Mouse (Mus musculus): ENCODE measurements around the gene Ccl27b.
"Not testable (repeated sequence)": the region's sequence is repeated elsewhere in the genome, so short reads cannot be mapped to it uniquely, and the experiment has no call there.

Gene Ccl27b

DNA sequence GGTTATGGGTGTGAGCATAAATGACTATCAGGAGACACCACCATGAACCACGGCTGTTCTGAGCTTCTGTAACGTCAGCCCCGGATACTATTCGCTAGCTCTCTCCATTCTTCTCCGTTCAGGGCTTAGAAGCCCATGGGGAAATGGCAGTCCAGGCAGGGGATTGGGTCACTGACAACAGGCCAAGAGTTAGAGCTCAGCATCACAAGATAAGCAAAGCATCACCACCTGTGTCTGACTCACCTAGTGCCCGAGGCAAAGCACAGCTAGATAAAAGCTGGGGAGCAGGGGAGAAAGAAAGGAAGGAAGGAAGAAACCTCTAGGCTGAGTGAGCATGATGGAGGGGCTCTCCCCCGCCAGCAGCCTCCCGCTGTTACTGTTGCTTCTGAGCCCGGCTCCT is at the start of gene Ccl27b:
TSS of gene Ccl27b (plus strand) at position 301 of the 400 bp plus-strand sequence.
- not testable (repeated sequence) for DNase-seq (ENCODE audit: low spot score)

DNA sequence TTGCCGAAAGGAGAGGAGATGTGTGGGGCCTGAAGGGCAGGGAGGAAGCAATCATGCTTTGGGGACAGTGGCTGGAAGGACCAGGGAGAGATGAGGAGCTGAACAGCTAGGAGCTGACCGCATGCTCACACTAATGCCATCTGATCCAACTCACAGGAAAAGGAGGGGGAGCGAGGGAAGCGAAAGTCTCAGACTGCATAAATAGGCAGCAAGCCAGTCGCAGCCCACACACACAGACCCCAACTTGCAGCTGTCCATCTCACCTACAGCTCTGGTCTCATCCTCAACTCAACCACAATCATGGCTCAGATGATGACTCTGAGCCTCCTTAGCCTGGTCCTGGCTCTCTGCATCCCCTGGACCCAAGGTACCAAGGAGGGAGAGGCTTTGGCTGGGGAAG is 43.2 kb upstream of the Ccl27b start, which contains the start of gene Gm10591:
TSS of gene Gm10591 (plus strand) at position 301 of the 400 bp plus-strand sequence.
- not testable (repeated sequence) for DNase-seq (ENCODE audit: low spot score)

DNA sequence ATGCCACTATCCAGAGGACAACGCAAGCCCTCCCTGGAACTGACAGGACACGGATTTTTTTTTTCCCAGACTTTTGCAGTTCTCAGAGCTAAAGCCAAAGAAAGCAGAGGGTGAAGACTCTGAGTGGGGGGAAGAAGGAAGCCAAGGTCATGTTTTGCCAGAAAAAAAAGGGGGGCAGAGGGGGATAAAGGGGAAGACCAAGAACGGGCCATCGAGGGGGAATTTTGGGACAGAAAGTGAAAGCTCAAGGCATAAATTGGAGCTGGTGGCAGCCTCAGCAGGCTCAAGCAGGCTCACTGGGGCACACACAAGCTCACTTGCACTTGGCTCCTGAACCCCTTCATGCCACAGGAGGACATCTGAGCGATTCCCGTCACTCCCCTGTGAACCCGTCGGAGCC is 25.6 kb upstream of the Ccl27b start, which contains the start of gene Gm2564:
TSS of gene Gm2564 (plus strand) at position 301 of the 400 bp plus-strand sequence.
- DNase-seq (ENCODE audit: low spot score) = not testable (repeated sequence)

DNA sequence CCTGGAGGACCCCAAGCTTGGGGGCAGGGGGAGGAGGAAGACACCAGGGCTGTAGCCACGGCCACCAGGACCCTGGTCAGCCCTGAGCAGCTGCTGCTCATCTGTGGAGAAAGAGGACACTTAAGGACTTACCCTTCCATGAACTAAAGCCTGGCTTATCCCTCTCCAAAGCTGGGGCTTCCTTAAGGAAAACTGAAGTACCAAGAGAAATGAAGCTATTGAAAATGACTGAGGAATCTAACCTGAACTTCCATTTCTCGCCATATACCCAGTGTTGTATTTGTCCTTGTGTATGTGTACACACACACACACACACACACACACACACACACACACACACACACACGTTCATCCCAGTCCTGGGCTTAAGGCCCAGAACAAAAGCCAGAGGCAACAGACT is 6.7 kb downstream of the Ccl27b start, which contains the start of gene Il11ra2:
TSS of gene Il11ra2 (minus strand) at position 101 of the 400 bp plus-strand sequence.
- not testable (repeated sequence) for DNase-seq (ENCODE audit: low spot score)

DNA sequence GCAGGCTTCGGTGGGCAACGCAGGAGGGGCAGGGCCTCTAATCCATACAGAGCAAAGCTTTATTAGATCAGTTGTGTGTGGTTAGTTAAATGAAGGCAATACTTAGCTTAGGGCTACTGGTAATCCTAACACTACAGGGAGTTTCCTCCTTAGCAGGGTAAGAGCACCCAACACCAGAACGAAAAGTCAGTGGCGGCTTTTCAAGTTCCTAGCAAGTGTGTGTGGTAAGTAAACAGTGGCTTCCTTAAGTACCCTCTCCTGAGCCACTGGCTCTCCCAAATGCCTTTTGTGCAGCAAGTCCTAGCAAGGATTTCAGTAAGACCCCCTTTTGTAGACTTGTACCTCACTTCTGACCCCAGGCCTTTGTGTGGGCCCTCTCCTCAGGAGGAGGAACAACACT is 20.4 kb downstream of the Ccl27b start:
- not testable (repeated sequence) for DNase-seq (ENCODE audit: low spot score)

DNA sequence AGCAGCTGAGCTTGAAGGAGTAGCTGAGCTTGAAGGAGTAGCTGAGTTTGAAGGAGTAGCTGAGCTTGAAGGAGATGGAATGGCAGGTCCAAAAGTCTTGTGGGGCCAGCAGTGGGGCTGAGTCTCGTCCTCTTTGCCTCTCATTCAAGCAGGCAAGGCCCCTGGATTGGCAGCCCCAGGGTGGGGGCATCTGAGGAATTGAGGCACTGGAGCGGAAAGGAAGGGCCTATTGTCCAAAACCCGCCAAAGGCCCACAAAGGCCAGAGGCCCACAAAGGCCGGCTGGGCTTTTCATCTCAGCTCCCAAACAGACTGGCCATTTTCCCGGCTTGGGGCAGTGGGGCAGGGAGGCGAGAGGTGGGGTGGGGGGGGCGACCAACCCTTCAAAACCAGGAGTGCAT is 24.3 kb downstream of the Ccl27b start:
- not testable (repeated sequence) for DNase-seq (ENCODE audit: low spot score)

DNA sequence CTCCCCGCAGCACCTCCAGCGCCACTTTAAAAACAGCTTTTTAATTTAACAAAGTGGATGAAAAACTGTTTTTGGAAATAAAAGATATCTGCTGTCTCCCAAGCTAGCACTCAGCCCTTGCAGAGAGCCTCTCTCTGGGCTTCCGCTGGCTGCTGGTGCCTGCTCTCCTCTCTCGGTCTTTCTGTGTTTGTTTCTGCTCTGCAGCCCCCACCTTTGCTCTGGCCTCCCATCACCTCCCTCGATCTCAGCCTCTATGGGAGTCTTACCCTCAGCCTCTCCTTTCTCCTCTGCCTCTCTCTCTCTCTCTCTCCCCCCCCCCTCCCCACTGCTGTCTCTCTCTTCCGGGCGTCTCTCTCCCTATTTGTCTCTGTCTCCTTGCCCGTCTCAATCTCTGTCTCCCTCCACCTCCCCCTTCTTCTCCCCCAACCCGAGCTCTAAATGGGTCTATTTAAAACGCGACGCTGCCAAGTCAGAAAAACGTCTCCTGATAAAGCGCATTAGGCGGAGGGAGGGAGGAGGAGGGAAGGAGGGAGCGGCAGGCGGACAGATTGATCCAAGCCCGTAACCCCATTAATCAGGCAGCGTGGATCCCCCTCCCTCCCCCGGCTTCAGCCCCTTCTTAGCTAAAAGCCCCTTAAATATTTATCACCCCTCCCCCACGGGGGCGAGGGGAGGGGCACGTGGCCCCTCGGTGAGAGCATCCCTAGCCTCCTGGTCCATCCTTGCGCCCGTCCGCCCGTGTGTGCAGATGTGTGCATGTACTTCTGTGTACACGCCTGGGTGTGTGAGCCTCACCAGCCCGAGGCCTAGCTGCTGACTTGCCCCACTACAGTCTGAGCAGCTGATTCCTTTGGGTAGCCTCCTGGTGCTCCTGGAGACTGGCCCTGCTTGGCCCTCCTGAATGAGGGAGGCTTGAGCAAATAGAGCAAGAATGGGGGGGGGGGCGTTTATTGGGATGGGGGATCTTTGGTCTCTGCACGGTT is 25.6 kb downstream of the Ccl27b start:
- DNase-seq (ENCODE audit: low spot score) = not testable (repeated sequence)

DNA sequence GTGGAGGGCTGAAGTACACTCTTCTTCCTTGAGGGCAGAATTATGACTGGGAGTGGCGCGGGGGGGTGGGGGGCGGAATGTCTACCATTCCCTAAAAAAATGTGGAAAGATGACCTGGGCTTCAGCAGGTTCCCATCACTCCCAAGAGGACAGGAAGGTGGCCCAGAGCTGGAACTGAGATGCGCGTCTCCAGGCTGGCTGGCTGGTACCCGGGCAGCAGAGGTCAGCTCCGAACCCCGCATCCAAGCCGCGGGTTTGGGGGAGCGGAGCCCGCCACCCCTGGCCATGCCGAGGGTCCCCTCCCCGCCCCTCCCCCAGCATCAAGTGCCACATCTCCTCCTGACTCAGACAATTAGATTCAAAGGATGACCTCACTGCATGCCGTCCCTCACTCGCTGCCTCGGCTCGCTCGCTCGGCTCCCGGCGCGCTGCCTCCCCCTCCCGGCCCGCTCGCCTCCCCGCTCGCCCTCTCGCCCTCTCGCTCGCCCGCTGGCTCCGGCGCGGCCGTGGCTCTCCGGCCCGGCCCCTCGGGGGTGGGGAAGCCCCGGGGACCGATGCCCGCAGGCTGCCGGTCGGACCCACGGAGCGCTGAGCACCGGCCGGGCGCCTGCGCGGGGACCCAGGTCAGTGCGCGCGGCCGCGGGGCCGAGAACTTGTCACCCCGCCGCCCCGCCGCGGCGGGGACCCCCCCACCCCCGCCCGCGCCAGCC is 26.6 kb downstream of the Ccl27b start:
- not testable (repeated sequence) for DNase-seq (ENCODE audit: low spot score)

DNA sequence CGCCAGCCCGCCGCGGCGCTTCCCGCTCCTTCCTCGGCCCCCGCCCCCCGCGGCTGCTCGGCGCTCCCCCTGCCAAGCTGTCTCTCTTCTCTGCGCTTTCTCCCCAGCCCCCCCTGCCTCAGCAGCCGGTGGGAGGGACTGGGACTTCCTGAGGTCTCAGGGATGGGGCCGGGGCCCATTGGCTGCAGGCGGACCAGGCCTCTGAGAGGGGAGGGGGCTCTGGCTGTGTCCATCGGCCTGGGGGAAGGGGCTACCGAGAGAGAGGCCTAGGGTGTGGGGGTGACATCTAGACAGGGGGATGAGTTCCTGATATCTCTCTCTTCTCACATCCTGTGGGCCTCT is 27.1 kb downstream of the Ccl27b start:
- not testable (repeated sequence) for DNase-seq (ENCODE audit: low spot score)

Data from testis, postnatal 14 days (tissue).